Mouse (Mus musculus): Measurements from ENCODE around the gene Tgfbr1.

DNA sequence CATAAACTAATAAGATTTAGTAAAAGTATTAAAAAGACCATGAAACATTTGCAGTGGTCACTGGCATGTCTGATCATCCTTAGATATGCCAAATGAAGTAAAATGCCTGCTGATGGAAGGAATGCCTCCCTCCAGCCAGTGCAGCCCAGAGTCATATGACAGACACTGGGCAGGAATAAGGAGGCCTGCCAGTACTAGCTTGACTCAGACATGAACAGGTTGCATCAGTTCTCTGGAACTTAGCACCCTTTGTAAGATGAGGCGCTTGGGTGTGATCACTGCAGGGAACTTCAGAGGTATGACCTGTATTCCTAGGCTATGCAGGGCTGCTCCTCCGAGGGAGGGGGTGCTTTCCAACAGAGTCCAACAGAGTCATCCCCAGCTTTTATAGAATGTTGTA lies 54.1 kb downstream of the Tgfbr1 start:
- no peak for TF ChIP-seq CTCF (IDR thresholded peaks at IDR 0.05; ENCODE audit: borderline replicate concordance, control insufficient read depth, extremely low read depth, insufficient read depth, low read length, poor library complexity)
- TF ChIP-seq POLR2A (IDR thresholded peaks at IDR 0.05; ENCODE audit: control insufficient read depth, extremely low read depth, insufficient read depth, low read length, poor library complexity): no peak

Measured in thymus, adult 2 months (tissue).